Mouse (Mus musculus): ENCODE data around the gene B130006D01Rik. TPM values are rescaled to one million over a fixed set of nuclear protein-coding genes. Genes with fewer than 3 reads are reported as not detected.
"Not testable (repeated sequence)": the region's sequence is repeated elsewhere in the genome, so short reads cannot be mapped to it uniquely, and the experiment has no call there.

Gene B130006D01Rik
- total RNA-seq, 2 experiments from 2014 or later: 1.2 TPM

- DNase-seq (ENCODE audit: low spot score in 2 of 2): peak; percentile 27 to 31
These were observed 10.1 kb upstream of the B130006D01Rik start for GRCm38 (mm10) chr11:95713225-95713810.

- no peak for DNase-seq (ENCODE audit: low spot score in 2 of 2)
These were observed 9.6 kb upstream of the B130006D01Rik start for GRCm38 (mm10) chr11:95713811-95714241.

GRCm38 (mm10) chr11:95714411-95714810, 9.0 kb upstream of the B130006D01Rik start:
- DNase-seq (ENCODE audit: low spot score in 2 of 2): no peak

- DNase-seq (ENCODE audit: low spot score in 2 of 2): no peak
These were observed 7.3 kb upstream of the B130006D01Rik start for GRCm38 (mm10) chr11:95716136-95716535.

- DNase-seq (ENCODE audit: low spot score in 2 of 2): no peak
These were observed 4.0 kb upstream of the B130006D01Rik start for GRCm38 (mm10) chr11:95719356-95719755.

- DNase-seq (ENCODE audit: low spot score in 2 of 2): no peak
These were observed 1.1 kb downstream of the B130006D01Rik start for GRCm38 (mm10) chr11:95724466-95724865.

- DNase-seq (ENCODE audit: low spot score in 2 of 2): no peak
These were observed 2.8 kb downstream of the B130006D01Rik start for GRCm38 (mm10) chr11:95726156-95726555.

- no peak for DNase-seq (ENCODE audit: low spot score in 2 of 2)
These were observed 4.6 kb downstream of the B130006D01Rik start for GRCm38 (mm10) chr11:95727947-95728346.

- no peak for DNase-seq (ENCODE audit: low spot score in 2 of 2)
These were observed 5.8 kb downstream of the B130006D01Rik start for GRCm38 (mm10) chr11:95728916-95729907.

- no peak for DNase-seq (ENCODE audit: low spot score in 2 of 2)
These were observed 11.1 kb downstream of the B130006D01Rik start for GRCm38 (mm10) chr11:95734485-95734884.

- DNase-seq (ENCODE audit: low spot score in 2 of 2): no peak
These were observed 14.4 kb downstream of the B130006D01Rik start for GRCm38 (mm10) chr11:95737811-95738210.

GRCm38 (mm10) chr11:95744521-95744920, 21.1 kb downstream of the B130006D01Rik start:
- DNase-seq (ENCODE audit: low spot score in 2 of 2): no peak

GRCm38 (mm10) chr11:95746821-95747220, 23.4 kb downstream of the B130006D01Rik start:
- no peak for DNase-seq (ENCODE audit: low spot score in 2 of 2)

- no peak for DNase-seq (ENCODE audit: low spot score in 2 of 2)
These were observed 24.9 kb downstream of the B130006D01Rik start for GRCm38 (mm10) chr11:95748331-95748730.

GRCm38 (mm10) chr11:95749619-95750018, 26.2 kb downstream of the B130006D01Rik start:
- no peak for DNase-seq (ENCODE audit: low spot score in 2 of 2)

- peak; percentile 22 to 56 for DNase-seq (ENCODE audit: low spot score in 2 of 2)
These were observed 27.6 kb downstream of the B130006D01Rik start for GRCm38 (mm10) chr11:95750995-95751394.

GRCm38 (mm10) chr11:95755137-95755536, 31.8 kb downstream of the B130006D01Rik start:
- DNase-seq (ENCODE audit: low spot score in 2 of 2): not testable (repeated sequence)

- DNase-seq (ENCODE audit: low spot score in 2 of 2): no peak
These were observed 37.1 kb downstream of the B130006D01Rik start for GRCm38 (mm10) chr11:95760521-95760920.

GRCm38 (mm10) chr11:95762996-95763395, 39.6 kb downstream of the B130006D01Rik start:
- no peak for DNase-seq (ENCODE audit: low spot score in 2 of 2)

- DNase-seq (ENCODE audit: low spot score in 2 of 2): no peak
These were observed 41.4 kb downstream of the B130006D01Rik start for GRCm38 (mm10) chr11:95764806-95765205.

GRCm38 (mm10) chr11:95765334-95765733, 41.9 kb downstream of the B130006D01Rik start:
- DNase-seq (ENCODE audit: low spot score in 2 of 2): no peak

GRCm38 (mm10) chr11:95768244-95768643, 44.9 kb downstream of the B130006D01Rik start:
- no peak for DNase-seq (ENCODE audit: low spot score in 2 of 2)
